Mouse (Mus musculus) C2C12 (cell line): ENCODE measurements around the gene Spag7.

Experiments
- CEBPB ChIP-seq: IDR thresholded peaks from one replicate; pipeline ENCODE4 v1.6.1; 2011; ENCODE audit warnings: low read depth, mild to moderate bottlenecking, control low read depth, moderate library complexity
- CTCF ChIP-seq: IDR thresholded peaks from one replicate; pipeline ENCODE4 v1.5.1; 2011; ENCODE audit not compliant: control insufficient read depth, insufficient read depth, insufficient read length
- MAX ChIP-seq: IDR thresholded peaks from one replicate; pipeline ENCODE4 v1.6.1; 2011; ENCODE audit warnings: mild to moderate bottlenecking, control low read depth
- MYOD1 ChIP-seq: IDR thresholded peaks from one replicate; pipeline ENCODE4 v1.6.1; 2011; ENCODE audit warnings: low read depth; ENCODE audit not compliant: control insufficient read depth, insufficient read length
- MYOG ChIP-seq: IDR thresholded peaks from one replicate; pipeline ENCODE4 v1.6.1; 2011; ENCODE audit not compliant: control insufficient read depth, insufficient read length; ENCODE audit errors: extremely low read depth
- USF1 ChIP-seq: IDR thresholded peaks from one replicate; pipeline ENCODE4 v1.6.1; 2011; ENCODE audit warnings: low read depth, mild to moderate bottlenecking, control low read depth, moderate library complexity

GRCm38 (mm10) chr11:70702781-70703180, 33.6 kb upstream of the Spag7 start:
- TF ChIP-seq CTCF (no peak), USF1 (no peak), MAX (no peak), MYOG (no peak), MYOD1 (no peak), CEBPB (no peak)
